Mouse (Mus musculus): ENCODE results near the gene Trim15.

DNA sequence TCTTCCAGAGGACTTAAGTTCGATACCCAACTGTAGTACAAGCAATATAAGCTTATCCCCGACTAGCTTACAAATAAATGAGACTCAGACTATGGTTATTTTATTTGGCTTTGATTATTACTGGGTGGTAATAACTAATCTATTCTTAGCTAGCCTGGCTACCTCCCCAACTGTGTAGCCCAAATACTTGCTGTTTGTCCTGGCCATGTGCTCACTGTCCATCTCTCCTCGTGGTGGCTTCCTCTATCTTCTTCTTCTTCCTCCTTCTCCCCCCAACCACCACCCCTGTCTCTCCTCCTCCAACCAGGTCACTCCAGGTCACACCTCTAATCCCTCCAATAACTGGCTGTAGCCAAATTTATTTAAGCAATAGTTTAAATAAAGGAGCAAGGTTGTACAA is 36.5 kb downstream of the Trim15 start:
- TF ChIP-seq CHD2 (IDR thresholded peaks at IDR 0.05; ENCODE audit: low read depth, low read length) (no peak), MAFK (IDR thresholded peaks at IDR 0.05; ENCODE audit: insufficient read depth, low read depth, low read length) (no peak), HCFC1 (IDR thresholded peaks at IDR 0.05; ENCODE audit: borderline replicate concordance, insufficient read depth, low read length) (no peak), ZC3H11A (IDR thresholded peaks at IDR 0.05; ENCODE audit: borderline replicate concordance, low read depth, low read length) (no peak), ZNF384 (IDR thresholded peaks at IDR 0.05; ENCODE audit: low read depth, low read length) (no peak)
